Mouse (Mus musculus): ENCODE data around the gene Btbd1.

Btbd1 gene

GRCm38 (mm10) chr7:81829379-81829894 is at the start of gene Btbd1:
Gene Btbd1, minus strand, starts transcription at chr7:81829431.
- peak; percentile 80 for DNase-seq (ENCODE audit: low spot score in 2 of 2)

- peak; percentile 42 to 72 for DNase-seq (ENCODE audit: low spot score in 2 of 2)
These were observed 46.1 kb upstream of the Btbd1 start for GRCm38 (mm10) chr7:81875372-81875771.

- DNase-seq (ENCODE audit: low spot score in 2 of 2) = no peak
These were observed 45.4 kb upstream of the Btbd1 start for GRCm38 (mm10) chr7:81874636-81875035.

- no peak for DNase-seq (ENCODE audit: low spot score in 2 of 2)
These were observed 44.6 kb upstream of the Btbd1 start for GRCm38 (mm10) chr7:81873807-81874206.

- no peak for DNase-seq (ENCODE audit: low spot score in 2 of 2)
These were observed 43.3 kb upstream of the Btbd1 start for GRCm38 (mm10) chr7:81872493-81873013.

GRCm38 (mm10) chr7:81868158-81868557 is 38.9 kb upstream of the Btbd1 start:
- DNase-seq (ENCODE audit: low spot score in 2 of 2) = peak; percentile 60 to 61

GRCm38 (mm10) chr7:81867231-81867930 is 38.1 kb upstream of the Btbd1 start:
- no peak for DNase-seq (ENCODE audit: low spot score in 2 of 2)

- DNase-seq (ENCODE audit: low spot score in 2 of 2) = no peak
These were observed 36.7 kb upstream of the Btbd1 start for GRCm38 (mm10) chr7:81865937-81866336.

GRCm38 (mm10) chr7:81864552-81864951 is 35.3 kb upstream of the Btbd1 start:
- no peak for DNase-seq (ENCODE audit: low spot score in 2 of 2)

- no peak for DNase-seq (ENCODE audit: low spot score in 2 of 2)
These were observed 33.7 kb upstream of the Btbd1 start for GRCm38 (mm10) chr7:81862587-81863583.

- DNase-seq (ENCODE audit: low spot score in 2 of 2) = no peak
These were observed 32.7 kb upstream of the Btbd1 start for GRCm38 (mm10) chr7:81861921-81862320.

- DNase-seq (ENCODE audit: low spot score in 2 of 2) = no peak
These were observed 32.2 kb upstream of the Btbd1 start for GRCm38 (mm10) chr7:81861461-81861860.

GRCm38 (mm10) chr7:81860996-81861395 is 31.8 kb upstream of the Btbd1 start:
- no peak for DNase-seq (ENCODE audit: low spot score in 2 of 2)

- DNase-seq (ENCODE audit: low spot score in 2 of 2) = peak; percentile 46 to 47
These were observed 30.8 kb upstream of the Btbd1 start for GRCm38 (mm10) chr7:81860071-81860470.

- DNase-seq (ENCODE audit: low spot score in 2 of 2) = no peak
These were observed 29.9 kb upstream of the Btbd1 start, which contains the start of gene Tm6sf1 for GRCm38 (mm10) chr7:81858968-81859721. Gene Tm6sf1, plus strand, starts transcription at chr7:81859001.

GRCm38 (mm10) chr7:81858236-81858635 is 29.0 kb upstream of the Btbd1 start:
- DNase-seq (ENCODE audit: low spot score in 2 of 2) = no peak

- DNase-seq (ENCODE audit: low spot score in 2 of 2) = no peak
These were observed 27.0 kb upstream of the Btbd1 start for GRCm38 (mm10) chr7:81856221-81856620.

GRCm38 (mm10) chr7:81855694-81856093 is 26.5 kb upstream of the Btbd1 start, which contains the start of gene Gm10160:
Gene Gm10160, minus strand, starts transcription at chr7:81855794.
- no peak for DNase-seq (ENCODE audit: low spot score in 2 of 2)

- DNase-seq (ENCODE audit: low spot score in 2 of 2) = no peak
These were observed 25.5 kb upstream of the Btbd1 start for GRCm38 (mm10) chr7:81854568-81855307.

GRCm38 (mm10) chr7:81851706-81852105 is 22.5 kb upstream of the Btbd1 start:
- no peak for DNase-seq (ENCODE audit: low spot score in 2 of 2)

- DNase-seq (ENCODE audit: low spot score in 2 of 2) = no peak
These were observed 20.9 kb upstream of the Btbd1 start for GRCm38 (mm10) chr7:81850171-81850570.
